Mouse (Mus musculus): ENCODE measurements around the gene Flt1. TPM values are rescaled to one million over a fixed set of nuclear protein-coding genes. Genes with fewer than 3 reads are reported as not detected.

The Flt1 gene
- polyA plus RNA-seq, 1 experiment from 2014 or later: 6.5 TPM

DNA sequence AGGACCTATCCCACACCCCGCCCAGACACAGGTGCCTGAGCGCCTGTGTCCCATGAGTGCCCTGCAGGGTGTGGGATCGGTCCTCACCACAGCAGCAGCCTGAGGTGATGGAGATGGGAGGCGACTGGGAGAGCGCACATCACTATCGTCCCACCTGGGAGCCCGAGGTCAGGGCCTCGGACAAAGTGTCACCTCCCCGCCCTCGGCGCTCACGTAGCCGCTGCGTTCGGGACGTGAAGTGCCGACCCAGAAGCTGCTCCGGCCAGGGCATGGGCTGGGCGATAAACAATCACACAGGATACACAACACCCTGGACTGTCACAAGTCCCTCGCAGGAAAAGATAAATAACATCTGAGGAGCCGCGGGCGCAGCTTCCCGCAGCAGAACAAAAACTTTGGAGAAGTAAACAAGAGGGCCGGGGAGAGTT, 27.1 kb upstream of the Flt1 start:
- no peaks in the 10 kb centered on the region for H3K9me3 ChIP-seq (replicated peaks; ENCODE audit: control insufficient read depth, low read length)
- peaks cover 5% of the 10 kb centered on the region; the same call in 1 of the 2 replicates for H3K4me1 ChIP-seq (ENCODE audit: control insufficient read depth, insufficient read depth, low read length)
- no peak for DNase-seq (ENCODE audit: low spot score)
- H3K27ac ChIP-seq (ENCODE audit: low read depth, low read length): no peak overlapping the region
- H3K4me3 ChIP-seq (ENCODE audit: low read depth, low read length): 0 out of 2 replicates have a peak overlapping the region, but pooled peaks have one; percentile 6
- WGBS: 3% methylated on average over 25 of the region's 25 CpGs
- peak overlapping the region; percentile 23; the same call in 1 of the 2 replicates for H3K4me2 ChIP-seq (ENCODE audit: low read length)
- no peak for ATAC-seq
- H3K27me3 ChIP-seq (replicated peaks; ENCODE audit: control insufficient read depth, insufficient read depth, low read length): peaks cover 19% of the 10 kb centered on the region
- no peaks in the 10 kb centered on the region for H3K36me3 ChIP-seq (ENCODE audit: control insufficient read depth, insufficient read depth, low read length)
- no peak overlapping the region for H3K9ac ChIP-seq (ENCODE audit: low read length)

DNA sequence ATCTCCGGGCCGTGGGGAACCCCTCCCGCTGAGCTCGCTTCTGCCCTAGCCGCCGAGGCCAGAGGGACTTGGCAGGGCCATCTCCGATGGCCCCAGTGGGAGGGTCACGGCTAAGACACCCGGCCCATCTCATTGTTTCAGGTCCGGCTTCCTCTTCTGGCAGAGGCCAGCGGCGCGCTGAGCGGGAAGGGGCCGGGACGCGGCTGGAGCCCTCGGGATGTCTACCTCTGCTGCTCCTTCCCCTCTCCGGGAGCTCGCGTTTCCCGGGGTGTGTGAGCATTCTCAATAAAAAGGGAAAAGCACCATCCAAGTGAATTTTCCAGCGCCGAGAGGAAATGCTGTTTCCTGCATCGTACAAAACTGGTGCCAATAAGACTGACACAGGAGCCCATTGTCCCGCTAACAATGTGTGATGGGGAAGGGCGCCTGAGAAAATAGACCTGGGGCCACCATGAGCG, 25.9 kb upstream of the Flt1 start:
- Histone ChIP-seq H3K9me3 (replicated peaks; ENCODE audit: control insufficient read depth, low read length) (no peaks in the 10 kb centered on the region), H3K27me3 (replicated peaks; ENCODE audit: control insufficient read depth, insufficient read depth, low read length) (peaks cover 19% of the 10 kb centered on the region)

DNA sequence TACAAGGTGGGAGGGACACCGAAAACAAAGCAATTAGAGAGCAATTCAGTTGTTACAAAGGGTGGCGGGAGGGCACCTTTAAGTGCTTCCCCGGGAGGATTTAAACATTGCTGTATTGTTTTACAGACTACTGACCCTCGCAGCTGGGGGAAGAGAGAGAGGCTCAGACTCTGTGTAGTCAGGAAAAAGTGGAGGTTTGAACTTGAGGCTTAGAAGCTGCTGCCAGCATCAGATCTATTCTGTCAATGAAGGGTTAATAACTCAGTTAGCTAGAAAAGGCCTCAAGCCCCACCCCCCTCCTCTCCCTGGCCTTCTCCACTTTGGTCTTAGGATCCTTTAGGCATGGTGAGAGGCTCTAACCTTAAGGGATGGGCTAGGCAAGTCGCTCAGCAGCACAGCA, 24.2 kb upstream of the Flt1 start:
- H3K9me3 ChIP-seq (replicated peaks; ENCODE audit: control insufficient read depth, low read length): no peaks in the 10 kb centered on the region
- 6% methylated on average over 5 of the region's 5 CpGs for WGBS
- no peak overlapping the region for H3K27ac ChIP-seq (ENCODE audit: low read depth, low read length)
- no peak for ATAC-seq
- no peak overlapping the region for H3K4me2 ChIP-seq (ENCODE audit: low read length)
- no peak for DNase-seq (ENCODE audit: low spot score)
- H3K4me1 ChIP-seq (ENCODE audit: control insufficient read depth, insufficient read depth, low read length): peaks cover 5% of the 10 kb centered on the region; the same call in 1 of the 2 replicates
- H3K36me3 ChIP-seq (ENCODE audit: control insufficient read depth, insufficient read depth, low read length): no peaks in the 10 kb centered on the region
- H3K9ac ChIP-seq (ENCODE audit: low read length): no peak overlapping the region
- H3K27me3 ChIP-seq (replicated peaks; ENCODE audit: control insufficient read depth, insufficient read depth, low read length): peaks cover 19% of the 10 kb centered on the region
- no peak overlapping the region for H3K4me3 ChIP-seq (ENCODE audit: low read depth, low read length)

More for the DNA sequence above, 25.9 kb upstream of the Flt1 start:
- Histone ChIP-seq H3K36me3 (ENCODE audit: control insufficient read depth, insufficient read depth, low read length) (no peaks in the 10 kb centered on the region), H3K4me3 (ENCODE audit: low read depth, low read length) (peak overlapping the region; percentile 31), H3K27ac (ENCODE audit: low read depth, low read length) (no peak overlapping the region), H3K9ac (ENCODE audit: low read length) (peak overlapping the region; percentile 35; the same call in 1 of the 2 replicates), H3K4me1 (ENCODE audit: control insufficient read depth, insufficient read depth, low read length) (peaks cover 5% of the 10 kb centered on the region; the same call in 1 of the 2 replicates), H3K4me2 (ENCODE audit: low read length) (peak overlapping the region; percentile 54)
- WGBS: 0% methylated on average over 27 of the region's 28 CpGs
- ATAC-seq (no peak; the same call in 1 of the 2 replicates), DNase-seq (ENCODE audit: low spot score) (peak; percentile 46)

DNA sequence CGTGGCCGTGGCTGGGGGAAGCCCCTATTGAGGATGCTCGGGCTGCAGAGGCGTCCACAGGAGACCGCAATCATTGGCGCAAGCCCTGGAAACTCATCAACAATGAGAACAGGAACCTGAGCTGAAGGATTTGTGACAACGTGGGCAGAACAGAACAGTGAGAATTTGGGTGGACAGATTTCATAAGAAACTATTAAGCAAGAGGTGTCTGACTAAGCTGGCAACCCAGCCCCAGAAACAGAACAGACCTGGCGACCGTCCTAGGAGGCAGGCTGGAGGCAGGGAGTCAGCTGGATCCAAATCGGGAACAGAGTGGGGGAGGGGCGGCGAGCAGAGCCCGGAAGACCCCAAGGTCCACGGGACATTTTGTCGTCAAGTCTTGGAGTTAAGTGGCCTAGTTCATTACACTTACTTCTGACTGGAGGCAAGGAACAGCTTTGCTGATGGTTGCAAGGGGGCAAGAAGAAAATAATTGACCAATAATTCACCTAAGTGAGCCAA, 22.3 kb upstream of the Flt1 start:
- H3K4me3 ChIP-seq (ENCODE audit: low read depth, low read length): no peak overlapping the region
- H3K36me3 ChIP-seq (ENCODE audit: control insufficient read depth, insufficient read depth, low read length): no peaks in the 10 kb centered on the region
- ATAC-seq: peak; percentile 26; the same call in 1 of the 2 replicates
- no peaks in the 10 kb centered on the region for H3K9me3 ChIP-seq (replicated peaks; ENCODE audit: control insufficient read depth, low read length)
- H3K27me3 ChIP-seq (replicated peaks; ENCODE audit: control insufficient read depth, insufficient read depth, low read length): peaks cover 15% of the 10 kb centered on the region
- H3K4me1 ChIP-seq (ENCODE audit: control insufficient read depth, insufficient read depth, low read length): peaks cover 5% of the 10 kb centered on the region; the same call in 1 of the 2 replicates
- H3K4me2 ChIP-seq (ENCODE audit: low read length): peak overlapping the region; percentile 43
- peak overlapping the region; percentile 4; the same call in 1 of the 2 replicates for H3K9ac ChIP-seq (ENCODE audit: low read length)
- no peak overlapping the region for H3K27ac ChIP-seq (ENCODE audit: low read depth, low read length)
- 5% methylated on average over 15 of the region's 15 CpGs for WGBS
- peak; percentile 45 for DNase-seq (ENCODE audit: low spot score)

DNA sequence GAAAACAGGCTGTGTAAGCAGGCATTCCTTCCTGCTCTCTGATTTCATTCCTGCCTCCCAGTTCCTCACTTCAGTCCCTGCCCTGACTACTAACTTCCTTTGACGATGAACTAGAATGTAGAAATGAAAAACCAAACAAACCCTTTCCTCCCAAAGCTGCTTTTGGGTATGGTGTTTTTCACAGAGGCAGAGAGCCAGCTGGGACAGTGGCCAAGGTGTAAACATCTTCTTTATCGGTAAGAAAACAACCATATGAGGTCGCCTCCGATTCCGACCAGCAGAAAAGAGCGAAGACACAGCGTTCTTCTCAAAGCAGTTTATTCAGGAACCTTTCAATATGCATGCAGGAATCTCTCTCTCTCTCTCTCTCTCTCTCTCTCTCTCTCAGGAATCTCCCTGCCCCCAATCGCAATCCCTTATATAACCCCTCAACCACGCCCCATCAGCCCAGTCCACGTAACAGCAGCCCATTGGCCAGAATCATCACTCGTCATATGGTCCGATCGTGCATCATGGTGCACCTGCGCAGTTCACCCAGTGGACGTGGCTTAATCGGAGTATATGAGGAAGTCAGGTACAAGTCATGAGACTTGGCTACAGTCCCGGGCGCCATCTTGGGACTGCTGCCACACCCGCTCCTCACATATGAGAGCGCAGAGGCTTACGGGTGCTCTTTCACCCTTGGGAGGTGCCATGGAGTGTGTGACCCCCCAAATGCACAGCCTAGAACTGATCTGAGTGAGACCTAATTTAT, 19.3 kb upstream of the Flt1 start:
- Histone ChIP-seq H3K9me3 (replicated peaks; ENCODE audit: control insufficient read depth, low read length) (no peaks in the 10 kb centered on the region), H3K4me2 (ENCODE audit: low read length) (no peak overlapping the region), H3K4me1 (ENCODE audit: control insufficient read depth, insufficient read depth, low read length) (peaks cover 5% of the 10 kb centered on the region; the same call in 1 of the 2 replicates), H3K9ac (ENCODE audit: low read length) (no peak overlapping the region), H3K27me3 (replicated peaks; ENCODE audit: control insufficient read depth, insufficient read depth, low read length) (no peaks in the 10 kb centered on the region; the same call in 1 of the 2 replicates), H3K36me3 (ENCODE audit: control insufficient read depth, insufficient read depth, low read length) (no peaks in the 10 kb centered on the region), H3K4me3 (ENCODE audit: low read depth, low read length) (no peak overlapping the region), H3K27ac (ENCODE audit: low read depth, low read length) (no peak overlapping the region)
- DNase-seq (ENCODE audit: low spot score) (no peak), ATAC-seq (no peak)
- WGBS: 93% methylated on average over 21 of the region's 21 CpGs

DNA sequence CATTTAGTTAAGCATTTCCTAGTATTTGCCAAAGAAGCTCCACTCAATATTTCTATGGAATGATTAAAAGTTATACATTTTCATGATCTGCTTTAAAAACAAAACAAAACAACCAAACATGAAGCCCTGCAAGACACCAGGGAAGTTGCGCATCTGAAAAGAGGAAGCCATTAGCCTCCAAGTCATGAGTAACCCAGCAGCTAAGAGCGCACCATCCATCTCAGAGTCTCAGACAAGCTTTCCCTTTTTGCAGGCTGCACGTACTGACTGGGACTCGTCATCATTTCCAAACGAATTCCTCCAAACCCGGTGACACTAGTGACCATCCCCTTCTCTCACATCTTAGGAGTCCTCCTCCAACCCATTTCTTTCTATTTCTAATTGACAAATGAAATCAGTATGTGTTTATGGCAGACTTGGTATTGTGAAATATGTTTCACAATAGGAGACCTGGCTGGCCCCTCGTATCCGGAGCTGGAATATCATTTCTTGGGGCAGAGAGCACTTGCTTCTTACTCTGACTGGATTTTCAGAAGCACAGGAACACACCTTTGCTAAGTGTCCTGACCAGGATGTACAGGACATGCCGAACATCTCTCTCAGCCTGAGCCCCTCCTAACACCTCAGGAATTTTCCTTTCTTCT, 16.8 kb upstream of the Flt1 start:
- no peak overlapping the region for H3K9ac ChIP-seq (ENCODE audit: low read length)
- H3K36me3 ChIP-seq (ENCODE audit: control insufficient read depth, insufficient read depth, low read length): no peaks in the 10 kb centered on the region
- no peak for DNase-seq (ENCODE audit: low spot score)
- ATAC-seq: no peak
- no peaks in the 10 kb centered on the region for H3K27me3 ChIP-seq (replicated peaks; ENCODE audit: control insufficient read depth, insufficient read depth, low read length)
- WGBS: 88% methylated on average over 9 of the region's 9 CpGs
- H3K27ac ChIP-seq (ENCODE audit: low read depth, low read length): no peak overlapping the region
- H3K9me3 ChIP-seq (replicated peaks; ENCODE audit: control insufficient read depth, low read length): no peaks in the 10 kb centered on the region
- no peak overlapping the region for H3K4me2 ChIP-seq (ENCODE audit: low read length)
- H3K4me3 ChIP-seq (ENCODE audit: low read depth, low read length): no peak overlapping the region
- H3K4me1 ChIP-seq (ENCODE audit: control insufficient read depth, insufficient read depth, low read length): no peaks in the 10 kb centered on the region

DNA sequence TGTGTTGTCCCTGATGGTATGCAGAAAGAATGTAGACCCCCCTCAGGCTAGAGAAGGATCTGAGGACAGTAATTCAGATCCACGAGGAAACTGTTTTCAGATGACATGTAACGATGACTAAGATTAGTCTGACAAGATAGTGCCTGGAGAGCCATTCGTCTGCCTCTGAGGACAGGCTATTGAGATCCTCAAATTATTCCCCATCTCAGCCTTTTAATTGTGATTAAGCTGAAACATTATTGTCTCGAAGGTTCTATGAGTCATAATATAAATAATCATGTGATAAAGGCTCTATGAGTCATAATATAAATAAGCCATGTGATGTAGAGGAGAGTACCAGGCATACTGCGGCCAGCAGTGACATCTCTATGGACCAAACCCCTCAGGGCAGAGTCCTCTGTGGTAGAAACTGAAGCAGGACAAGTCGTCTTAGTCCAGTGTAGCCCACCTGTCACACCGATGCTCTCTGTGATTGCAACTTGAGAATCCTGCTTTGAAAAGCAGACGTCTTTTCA, 11.0 kb upstream of the Flt1 start:
- Histone ChIP-seq H3K4me1 (ENCODE audit: control insufficient read depth, insufficient read depth, low read length) (no peaks in the 10 kb centered on the region), H3K4me3 (ENCODE audit: low read depth, low read length) (no peak overlapping the region), H3K9me3 (replicated peaks; ENCODE audit: control insufficient read depth, low read length) (no peaks in the 10 kb centered on the region), H3K4me2 (ENCODE audit: low read length) (no peak overlapping the region), H3K9ac (ENCODE audit: low read length) (no peak overlapping the region), H3K27ac (ENCODE audit: low read depth, low read length) (no peak overlapping the region), H3K36me3 (ENCODE audit: control insufficient read depth, insufficient read depth, low read length) (no peaks in the 10 kb centered on the region), H3K27me3 (replicated peaks; ENCODE audit: control insufficient read depth, insufficient read depth, low read length) (no peaks in the 10 kb centered on the region)
- DNase-seq (ENCODE audit: low spot score) (no peak), ATAC-seq (no peak)
- 75% methylated on average over 8 of the region's 8 CpGs for WGBS

DNA sequence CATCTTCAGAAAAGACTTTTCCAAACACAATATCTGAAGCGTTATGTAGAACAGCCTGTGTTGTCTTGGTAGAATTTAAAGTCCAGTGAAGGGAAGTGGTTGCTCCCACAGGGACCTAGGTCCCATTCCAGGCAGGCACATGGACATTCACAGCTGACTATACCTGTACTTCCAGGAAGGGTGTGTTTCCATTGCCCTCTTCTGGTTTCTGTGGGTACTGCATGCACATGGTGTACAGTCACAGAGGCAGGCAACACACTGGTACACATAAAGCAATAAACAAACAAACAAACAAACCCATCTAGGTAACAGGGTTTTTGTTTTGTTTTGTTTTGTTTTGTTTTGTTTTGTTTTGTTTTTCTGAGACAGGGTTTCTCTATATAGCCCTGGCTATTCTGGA, 7.9 kb upstream of the Flt1 start:
- Histone ChIP-seq H3K4me2 (ENCODE audit: low read length) (no peak overlapping the region), H3K27ac (ENCODE audit: low read depth, low read length) (no peak overlapping the region), H3K9ac (ENCODE audit: low read length) (no peak overlapping the region), H3K27me3 (replicated peaks; ENCODE audit: control insufficient read depth, insufficient read depth, low read length) (no peaks in the 10 kb centered on the region), H3K36me3 (ENCODE audit: control insufficient read depth, insufficient read depth, low read length) (no peaks in the 10 kb centered on the region), H3K4me1 (ENCODE audit: control insufficient read depth, insufficient read depth, low read length) (no peaks in the 10 kb centered on the region), H3K9me3 (replicated peaks; ENCODE audit: control insufficient read depth, low read length) (no peaks in the 10 kb centered on the region), H3K4me3 (ENCODE audit: low read depth, low read length) (no peak overlapping the region)
- WGBS: 97% methylated on average over 1 of the region's 1 CpGs
- DNase-seq (ENCODE audit: low spot score) (no peak), ATAC-seq (no peak)

All from forebrain, embryonic 14.5 days (tissue).